Mouse (Mus musculus) ovary, postnatal 36 days (tissue): Measurements from ENCODE around the gene Suv39h2.

Experiments
- DNase-seq: peaks from one replicate; pipeline ENCODE4 v3.0.0; 2022; ENCODE audit warnings: low spot score, mixed read lengths

Suv39h2 gene

DNA sequence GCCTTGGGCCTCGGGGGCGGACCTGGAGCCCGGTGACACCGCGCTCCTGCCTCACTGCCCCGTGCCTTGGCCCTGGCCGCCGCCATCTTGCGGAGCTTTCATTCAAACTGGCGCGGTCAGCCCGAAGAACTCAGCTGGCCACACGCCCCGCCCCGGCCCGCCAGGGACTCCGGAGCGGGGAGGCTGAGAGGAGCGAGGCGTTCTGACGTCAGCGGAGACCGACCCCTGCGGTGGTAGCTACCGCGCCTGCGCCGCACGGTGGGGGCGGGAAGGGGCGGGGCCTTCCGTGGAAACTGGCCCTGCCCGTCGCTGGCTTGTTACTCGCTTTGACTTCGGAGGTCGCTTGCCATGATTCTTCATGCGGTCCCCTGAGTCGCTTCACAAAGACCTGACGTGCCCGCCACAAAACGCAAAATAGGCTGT, at the start of gene Suv39h2:
TSS of gene Suv39h2 (minus strand) at position 171 of the 423 bp plus-strand sequence.
- DNase-seq, result peak; percentile 99

DNA sequence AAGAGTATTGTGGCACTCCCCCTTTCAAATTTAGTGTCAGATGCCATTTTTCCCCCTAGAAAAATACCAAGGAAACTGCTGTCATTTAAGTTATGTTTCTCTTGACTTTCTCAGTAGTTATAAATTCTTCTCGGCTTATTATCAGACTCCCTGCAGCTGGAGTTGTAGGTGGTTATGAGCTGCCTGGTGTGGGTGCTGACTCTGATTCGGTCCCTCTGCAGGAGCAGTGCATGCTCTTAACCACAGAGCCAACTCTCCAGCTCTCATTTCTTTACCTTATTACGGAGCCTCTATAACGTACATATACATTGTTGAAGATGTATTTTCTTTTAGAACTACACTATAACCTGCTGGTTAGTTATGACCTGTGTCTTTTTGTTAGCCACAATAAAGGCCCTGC, 47.7 kb upstream of the Suv39h2 start:
- DNase-seq, result no peak

DNA sequence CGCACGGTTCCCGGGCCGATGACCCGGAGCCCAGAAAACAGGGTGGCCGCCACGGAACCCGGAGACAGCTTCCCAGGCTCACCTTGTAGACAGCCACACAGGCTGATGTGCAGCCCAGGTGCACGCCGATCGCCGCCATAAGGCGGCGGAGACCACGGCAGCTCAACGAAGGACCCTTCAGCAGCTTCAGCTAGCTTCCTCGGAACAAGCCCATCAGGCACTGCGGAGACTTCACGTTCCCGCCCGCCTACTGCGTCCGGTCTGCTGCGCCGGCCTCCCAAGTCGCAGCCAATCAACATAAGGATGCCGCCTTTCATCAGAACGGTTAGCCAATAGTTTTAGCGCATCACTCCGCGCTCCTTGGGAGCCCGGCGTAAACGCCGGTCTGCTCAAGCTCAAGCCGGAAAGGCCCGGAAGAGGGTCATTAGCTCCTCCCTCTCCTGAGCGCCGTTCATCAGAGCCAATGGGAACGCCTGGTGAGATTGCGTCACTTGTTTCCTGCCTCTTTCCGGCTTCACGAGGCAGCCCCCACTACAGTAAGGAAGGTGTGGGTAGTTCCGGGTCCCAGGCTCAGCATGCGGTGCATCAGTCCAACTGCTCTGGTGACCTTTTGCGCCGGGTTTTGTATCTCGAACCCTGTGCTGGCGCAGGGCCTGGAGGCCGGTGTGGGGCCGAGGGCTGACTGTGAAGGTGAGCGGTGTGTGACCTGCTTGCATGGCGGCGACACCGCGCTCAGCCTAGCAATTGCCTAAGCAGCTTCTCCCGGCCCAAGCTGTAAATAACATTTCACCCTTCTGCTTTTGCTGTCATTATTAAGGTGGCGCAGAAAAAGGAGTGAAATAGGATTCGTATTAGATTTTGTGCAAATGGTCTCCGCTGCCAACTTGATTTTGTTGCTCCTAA, 38.0 kb upstream of the Suv39h2 start, which contains the start of the genes Gm45902, Hspa14 and Cdnf:
TSS of gene Gm45902 (minus strand) at position 239 of the 903 bp plus-strand sequence.
TSS of gene Hspa14 (minus strand) at position 263 of the 903 bp plus-strand sequence.
TSS of gene Cdnf (plus strand) at position 479 of the 903 bp plus-strand sequence.
- peak; percentile 91 for DNase-seq

DNA sequence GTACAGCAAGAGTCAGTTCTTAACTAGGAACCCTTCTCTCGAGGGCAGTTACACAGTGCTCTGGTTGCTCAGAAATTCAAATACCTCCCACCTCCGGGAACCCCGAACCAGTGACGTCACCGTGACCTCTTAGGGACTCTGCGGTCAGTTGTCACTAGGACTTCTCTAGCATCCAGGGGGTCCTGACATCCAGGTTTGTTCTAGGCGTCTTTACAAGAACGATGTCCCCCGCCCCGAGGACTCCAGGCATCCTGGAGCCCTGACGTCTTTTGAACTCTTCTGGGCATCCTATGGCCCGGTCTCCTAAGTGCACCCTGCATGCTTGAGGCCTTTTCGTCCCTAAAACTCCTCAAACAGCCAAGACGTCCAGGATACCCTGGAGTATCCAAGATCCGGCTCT, 37.2 kb upstream of the Suv39h2 start:
- no peak for DNase-seq

DNA sequence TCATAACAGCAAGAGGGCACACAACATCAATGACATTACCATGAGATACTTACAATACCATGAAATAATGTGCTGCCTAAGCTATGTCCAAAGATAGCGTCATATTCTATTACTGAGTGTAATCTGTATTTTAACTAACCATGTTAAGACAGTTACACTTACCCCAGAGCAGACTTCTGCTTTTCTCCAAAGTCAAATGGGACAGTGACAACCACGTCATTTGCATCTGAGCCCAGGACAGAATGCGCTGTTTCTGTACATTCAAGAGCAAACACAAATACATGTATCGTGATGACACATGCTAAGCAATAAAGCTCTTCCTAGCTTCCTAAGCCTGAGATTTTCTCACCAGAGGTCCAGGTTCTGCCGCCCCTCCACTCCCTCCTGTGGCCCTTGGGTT, 26.1 kb upstream of the Suv39h2 start:
- no peak for DNase-seq

DNA sequence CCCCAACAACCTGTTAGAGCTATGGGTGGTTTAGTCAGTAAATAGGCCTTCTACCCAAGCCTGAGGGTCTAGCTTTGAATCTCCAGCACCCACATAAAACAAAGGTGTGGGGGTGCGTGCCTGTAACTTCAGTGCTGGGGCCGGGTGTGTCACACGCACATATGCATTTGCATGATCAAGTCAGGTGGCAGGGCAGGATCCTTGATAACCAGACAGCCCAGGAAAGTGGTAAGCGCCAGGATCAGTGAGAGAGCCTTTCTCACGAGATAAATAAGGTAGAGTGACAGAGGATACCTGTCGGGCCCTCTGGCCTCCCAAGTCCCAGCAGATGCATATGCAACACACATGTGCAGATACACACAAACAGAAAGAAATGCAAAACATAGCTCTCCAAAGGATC, 24.7 kb upstream of the Suv39h2 start:
- no peak for DNase-seq

DNA sequence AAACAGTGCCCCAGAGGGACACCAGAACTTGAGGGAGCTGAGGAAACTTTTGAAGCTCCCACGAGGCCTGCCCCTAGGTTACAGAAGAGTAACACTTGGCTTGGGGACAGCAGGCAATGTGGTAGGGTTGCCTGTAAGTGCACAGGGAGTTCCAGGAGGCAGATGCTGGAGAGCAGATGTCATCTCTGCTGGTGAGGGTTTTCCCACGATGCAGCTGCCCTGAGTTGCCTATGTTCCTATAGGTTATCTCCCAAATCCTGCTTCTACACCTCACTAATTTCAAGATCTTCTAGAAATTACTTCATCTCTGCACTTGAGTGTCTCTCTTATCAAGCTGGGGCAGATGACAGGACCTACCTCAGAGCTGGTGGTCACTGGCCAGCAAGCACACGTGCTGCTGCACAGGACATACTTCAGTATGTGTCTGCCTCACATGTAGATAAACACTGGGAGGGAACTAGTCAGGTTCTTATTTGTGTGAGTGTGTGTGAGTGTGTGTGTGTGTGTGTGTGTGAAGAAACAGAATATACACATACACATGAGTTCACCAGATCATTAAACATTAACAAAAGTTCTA, 19.1 kb upstream of the Suv39h2 start:
- DNase-seq, result no peak

DNA sequence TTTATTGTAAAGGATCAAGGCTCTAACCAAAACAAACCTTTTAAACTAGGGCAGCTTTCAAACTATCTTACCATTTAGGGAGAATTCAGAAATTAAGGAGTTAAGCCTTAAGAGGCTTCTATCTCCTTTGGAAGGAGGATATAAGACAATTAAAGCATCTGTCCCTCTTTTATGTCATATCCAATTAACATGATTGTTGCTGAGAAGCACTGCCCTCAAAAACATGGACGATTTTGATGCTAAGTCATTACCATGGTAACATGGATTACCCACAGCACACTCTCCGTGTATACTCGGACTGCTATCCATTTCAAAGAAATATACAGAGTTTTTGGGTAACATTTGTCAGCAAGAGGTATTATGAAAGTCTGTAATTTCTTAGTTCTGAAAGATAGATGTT, 15.0 kb upstream of the Suv39h2 start:
- no peak for DNase-seq

DNA sequence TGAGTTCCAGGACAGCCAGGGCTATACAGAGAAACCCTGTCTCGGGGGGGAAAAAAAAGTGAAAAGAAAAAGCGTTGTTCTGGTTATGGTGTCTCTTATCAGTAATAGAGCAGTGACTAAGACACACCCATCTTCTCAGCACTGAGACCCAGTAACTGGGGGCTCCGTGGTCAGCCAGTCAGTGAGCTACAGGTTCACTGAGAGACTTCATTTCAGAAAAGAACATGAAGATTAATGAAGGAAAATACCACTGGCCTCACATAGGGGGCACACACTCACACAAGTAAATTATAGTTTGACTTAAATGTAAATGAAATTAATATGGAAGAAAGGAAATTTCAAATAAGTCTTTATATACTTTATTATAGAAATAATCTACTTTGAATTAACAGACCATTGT, 5.4 kb upstream of the Suv39h2 start:
- no peak for DNase-seq

DNA sequence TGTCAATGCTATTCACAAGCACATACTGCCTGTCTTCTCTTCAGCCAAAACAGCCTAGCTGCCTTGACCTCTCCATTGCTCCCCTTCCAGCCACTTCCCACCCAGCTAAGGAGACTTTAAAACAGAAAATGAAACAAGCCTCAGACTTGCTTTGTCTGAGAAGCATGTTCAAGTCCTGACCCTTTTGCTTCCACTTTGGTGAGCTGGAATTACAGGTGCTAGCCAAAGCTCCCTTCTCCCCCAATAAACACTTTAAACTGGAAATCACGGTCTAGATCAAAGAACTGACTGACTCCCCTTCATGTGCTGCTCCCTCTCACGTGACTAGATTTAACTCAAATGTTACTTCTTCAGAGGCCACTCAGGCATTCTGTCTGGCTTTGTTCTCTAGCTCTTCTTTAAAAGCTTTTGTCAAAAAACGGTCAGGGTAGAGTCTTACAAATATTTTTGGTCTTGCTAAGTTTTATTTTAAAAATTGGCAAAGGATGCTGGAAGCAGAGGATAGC, 968 bp upstream of the Suv39h2 start:
- no peak for DNase-seq

DNA sequence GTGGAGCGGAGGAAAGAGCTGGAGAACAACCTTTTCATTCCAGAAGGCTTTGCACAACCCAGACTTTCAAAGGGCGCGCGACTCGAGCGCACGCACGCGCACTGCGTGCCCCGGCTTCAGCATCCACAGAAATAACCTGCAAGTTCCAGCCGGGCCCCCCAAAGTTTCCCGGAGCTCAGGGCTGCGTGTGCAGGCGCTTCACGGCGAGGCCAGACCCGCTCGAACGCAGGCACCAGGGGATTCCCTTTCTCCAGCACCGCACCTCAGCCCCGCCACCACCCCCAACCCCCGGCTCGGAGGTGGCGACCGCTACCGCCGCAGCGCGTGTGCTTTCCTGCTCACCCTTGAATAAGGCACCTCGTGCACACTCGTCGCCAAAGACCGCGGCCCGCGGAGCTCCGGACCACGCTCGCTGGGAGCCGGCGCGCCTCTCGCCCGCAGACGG, 448 bp downstream of the Suv39h2 start:
- DNase-seq, result peak; percentile 59

DNA sequence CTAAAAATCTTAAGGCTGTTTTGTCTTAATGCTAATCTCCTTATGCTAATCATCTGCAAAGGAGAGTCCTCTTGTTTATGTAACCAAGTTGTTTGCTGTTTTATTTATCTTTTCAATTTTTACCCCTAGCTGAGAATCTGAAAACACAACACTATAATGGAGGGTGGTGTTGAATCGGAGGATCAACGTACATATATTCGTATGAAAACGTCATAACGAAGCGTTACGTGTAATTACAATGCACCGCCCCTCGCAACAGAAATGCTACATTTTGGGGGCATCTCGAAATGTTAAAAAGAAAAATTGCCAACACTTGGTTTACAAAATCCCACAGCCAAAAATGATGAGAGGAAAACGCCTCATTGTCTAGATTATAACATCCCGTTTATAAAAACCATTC, 940 bp downstream of the Suv39h2 start:
- no peak for DNase-seq

DNA sequence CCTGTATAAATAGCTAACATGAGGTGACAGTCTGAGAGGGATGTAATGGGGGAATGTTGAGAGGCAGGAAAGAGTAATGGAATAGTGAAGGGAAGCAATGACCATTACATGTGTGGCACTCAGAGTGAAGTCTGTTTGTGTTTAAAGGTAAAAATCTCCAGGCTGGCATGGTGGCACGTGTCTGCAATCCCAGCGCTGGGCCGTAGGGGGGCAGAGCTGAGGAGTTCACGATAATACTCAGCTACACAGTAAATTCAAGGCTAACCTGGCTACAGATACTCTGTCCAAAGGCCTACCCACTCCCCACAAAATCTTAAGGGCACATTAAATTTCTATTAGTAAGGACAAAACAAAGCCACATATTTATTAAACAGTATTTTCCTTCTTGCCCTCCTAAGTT, 18.2 kb downstream of the Suv39h2 start:
- no peak for DNase-seq

DNA sequence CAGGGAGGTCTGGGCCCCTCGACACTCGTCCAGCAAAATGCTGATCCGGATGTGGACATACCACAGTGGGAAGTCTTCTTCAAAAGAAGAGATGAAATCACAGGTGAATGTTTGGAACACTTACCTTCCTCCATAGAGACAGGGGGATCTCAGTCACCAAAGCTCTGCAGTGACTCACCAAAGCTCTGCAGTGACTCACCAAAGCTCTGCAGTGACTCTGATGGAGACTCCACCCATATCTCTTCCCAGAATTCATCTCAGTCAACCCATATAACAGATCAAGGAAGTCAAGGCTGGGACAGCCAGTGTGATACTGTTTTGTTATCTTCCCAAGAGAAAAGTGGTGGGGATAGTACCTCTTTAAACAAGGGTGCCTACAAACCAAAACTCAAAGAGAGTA, 21.7 kb downstream of the Suv39h2 start:
- no peak for DNase-seq

DNA sequence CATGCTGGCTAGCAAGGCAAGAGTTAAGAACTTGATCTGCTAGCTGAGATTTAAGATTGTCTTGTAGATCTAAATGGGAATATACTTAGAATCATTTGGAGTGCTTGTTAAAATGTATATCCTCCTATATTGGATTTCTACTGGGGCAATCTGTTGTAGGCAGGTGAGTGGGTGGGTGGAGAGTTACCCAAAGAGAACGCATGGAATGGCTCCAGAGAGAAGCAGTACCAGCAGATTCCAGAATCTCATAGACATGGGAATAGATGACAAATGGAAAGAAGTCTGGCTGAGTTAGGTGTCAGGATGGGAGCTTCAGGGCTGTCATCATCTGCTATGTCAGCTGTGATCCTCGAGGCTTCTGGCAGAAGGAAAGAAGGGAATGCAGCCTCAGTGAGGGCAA, 25.4 kb downstream of the Suv39h2 start:
- DNase-seq, result no peak

DNA sequence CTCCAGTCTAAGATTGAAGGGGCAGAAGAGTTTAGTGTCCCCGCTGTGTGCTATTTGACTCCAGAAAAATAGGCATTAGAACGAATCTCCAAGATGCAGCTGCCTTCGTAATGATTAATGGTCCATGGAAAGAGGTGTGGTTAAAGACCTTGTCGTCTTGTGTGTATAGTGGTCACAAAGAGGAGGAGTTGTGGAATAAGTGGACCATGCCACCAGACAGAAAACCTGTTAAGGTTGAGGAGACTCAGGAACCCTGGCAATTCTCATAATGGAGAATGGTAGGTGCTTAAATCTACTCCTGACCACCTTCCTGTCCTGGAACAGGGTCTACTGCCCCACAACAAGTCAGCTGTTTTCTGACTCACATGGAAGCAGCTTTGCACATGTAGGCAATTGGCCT, 28.8 kb downstream of the Suv39h2 start:
- no peak for DNase-seq

DNA sequence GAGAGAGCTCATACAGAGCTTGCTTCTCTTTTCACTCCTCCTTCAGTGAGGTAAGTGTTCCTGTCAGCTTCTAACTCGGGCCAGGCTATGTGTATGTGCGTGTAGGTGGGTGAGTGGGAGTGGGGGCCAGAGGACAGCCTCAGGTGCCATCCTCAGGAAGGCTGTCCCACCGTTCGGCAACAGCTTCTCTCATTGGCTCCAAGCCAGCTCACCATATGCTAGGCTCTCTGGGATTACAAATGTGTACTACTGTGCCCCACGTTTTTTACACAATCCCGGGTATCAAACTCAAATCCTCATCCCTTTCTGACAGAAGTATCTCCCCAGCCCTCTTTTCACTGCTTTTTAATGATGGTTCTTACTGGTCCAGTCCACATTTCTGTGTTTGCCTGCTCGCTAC, 30.6 kb downstream of the Suv39h2 start:
- DNase-seq, result no peak

DNA sequence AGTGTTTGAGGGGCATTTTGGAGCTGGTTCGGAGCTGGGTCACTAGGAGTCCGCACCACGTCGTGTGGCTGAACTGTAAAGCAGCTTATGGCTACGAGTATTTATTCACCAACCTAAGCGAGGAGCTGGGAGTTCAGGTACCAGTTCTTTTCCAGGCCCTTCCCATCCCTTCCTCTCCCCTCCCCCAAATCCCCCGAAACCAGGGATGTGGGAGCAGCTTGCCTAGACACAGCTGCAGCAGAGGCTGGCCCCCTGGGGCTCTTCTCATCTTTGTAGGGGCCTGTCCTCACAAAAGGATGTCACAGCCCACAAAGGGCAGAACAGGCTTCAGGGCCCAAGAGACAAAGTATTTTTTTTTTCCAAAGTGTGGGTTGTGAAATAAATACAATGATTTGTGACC, 36.9 kb downstream of the Suv39h2 start:
- DNase-seq, result no peak

DNA sequence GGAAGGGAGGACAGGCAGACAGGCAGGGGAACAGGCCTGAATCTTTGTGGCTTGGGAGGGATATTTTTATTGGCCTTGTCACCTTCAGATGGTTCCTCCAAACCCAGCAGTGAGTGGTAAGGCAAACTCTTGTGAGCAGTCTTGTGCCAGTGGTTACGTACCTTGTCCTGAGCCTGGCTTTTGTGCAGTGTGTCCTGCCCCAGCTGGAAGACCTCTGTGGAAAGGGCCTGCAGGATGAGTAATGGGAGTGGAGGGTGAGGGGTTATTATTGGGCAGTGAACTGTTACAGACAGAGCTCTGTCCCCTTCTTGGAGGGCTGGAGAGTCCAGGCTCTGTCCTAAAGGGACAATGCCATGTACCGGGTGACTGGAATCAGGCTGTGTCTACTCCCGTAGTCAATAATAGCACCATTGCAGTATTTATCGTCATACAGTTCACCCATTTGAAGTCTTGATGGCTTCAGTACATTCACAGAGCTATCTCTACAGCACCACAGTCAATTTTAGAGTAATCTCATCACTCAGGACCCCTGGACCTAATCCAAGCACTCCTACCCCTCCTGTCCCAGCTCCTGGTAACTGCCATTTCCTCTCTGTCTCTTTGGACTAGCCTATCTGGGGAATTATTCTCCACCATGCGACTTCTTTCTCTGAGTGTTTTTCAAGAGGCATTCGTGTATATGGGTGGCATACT, 39.3 kb downstream of the Suv39h2 start:
- DNase-seq, result no peak

DNA sequence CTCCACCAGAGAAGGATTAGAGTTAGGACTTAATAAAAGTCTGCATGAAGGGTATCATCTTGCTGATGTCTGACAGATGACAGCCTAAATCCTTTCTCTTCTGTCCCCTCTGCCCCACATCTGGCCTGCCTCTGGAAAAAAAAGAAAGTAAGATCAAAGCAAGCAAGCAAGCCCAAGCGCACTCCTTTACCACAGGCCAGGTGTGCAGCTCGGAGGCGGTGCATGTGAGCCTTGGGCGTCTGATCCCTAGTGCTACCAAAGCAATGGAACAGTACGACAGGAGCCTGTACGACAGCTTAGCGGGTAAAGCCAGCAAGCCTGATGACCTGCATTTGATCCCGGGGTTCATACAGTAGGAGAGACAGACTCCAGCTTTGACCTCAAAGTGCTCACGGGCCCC, 43.9 kb downstream of the Suv39h2 start:
- DNase-seq, result no peak

DNA sequence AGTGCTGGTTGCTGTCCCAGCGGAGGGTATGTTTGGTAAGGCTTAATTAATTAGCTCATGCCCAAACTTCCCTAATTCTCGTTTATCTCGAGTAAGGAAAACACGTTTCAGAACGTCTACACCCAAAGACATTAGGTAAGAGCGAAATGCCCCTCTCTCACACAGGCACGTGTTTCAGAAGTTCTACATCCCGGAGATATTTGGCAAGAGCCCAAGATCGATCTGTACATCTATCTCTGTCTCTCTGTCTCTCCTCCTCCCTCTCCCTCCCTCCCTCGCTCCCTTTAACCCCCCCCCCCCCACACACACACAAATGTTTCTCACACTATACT, 50.3 kb downstream of the Suv39h2 start:
- no peak for DNase-seq

DNA sequence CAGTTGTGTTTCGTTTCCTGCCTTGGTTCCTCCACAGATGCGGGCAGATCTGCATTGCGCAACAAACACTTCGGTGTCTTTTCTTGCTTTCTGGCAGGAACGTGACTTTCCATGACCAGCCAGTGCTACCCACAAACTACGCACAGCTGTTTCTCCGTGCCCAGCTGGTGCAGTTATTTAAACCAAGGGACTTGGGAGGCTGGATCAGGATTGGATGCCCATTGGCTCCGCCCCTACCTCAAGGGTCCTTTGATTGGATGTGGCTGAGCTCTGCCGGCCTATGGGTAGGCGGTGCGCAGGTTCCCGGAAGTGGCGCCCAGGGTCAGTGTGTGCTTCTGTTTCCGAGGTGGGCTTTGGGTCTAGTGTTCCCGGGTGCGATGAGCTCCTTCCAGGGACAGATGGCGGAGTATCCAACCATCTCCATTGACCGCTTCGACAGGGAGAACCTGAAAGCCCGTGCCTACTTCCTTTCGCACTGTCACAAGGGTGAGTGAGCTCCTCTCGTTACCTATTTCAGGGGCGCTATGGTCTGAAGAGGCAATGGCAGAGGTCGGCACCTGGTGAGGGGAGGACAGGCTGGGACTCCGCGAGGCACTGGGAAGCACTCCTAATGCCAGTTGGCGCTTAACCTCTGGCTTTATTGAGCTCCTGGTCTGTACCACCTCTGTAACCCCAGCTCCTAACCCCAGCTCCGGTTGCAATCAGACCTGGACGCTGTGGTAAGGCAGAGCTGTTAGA, 50.8 kb downstream of the Suv39h2 start, which contains the start of gene Dclre1c:
TSS of gene Dclre1c (plus strand) at position 291 of the 738 bp plus-strand sequence.
- peak; percentile 84 for DNase-seq
